Mouse (Mus musculus) left cerebral cortex, adult 2 months (tissue): ENCODE measurements around the gene Ddx19b. TPM values are rescaled to one million over a fixed set of nuclear protein-coding genes. Genes with fewer than 3 reads are reported as not detected.
"Not testable (repeated sequence)": the region's sequence is repeated elsewhere in the genome, so short reads cannot be mapped to it uniquely, and the experiment has no call there.

Experiments
- DNase-seq, 2 experiments: peaks; one replicate each; pipeline ENCODE4 v3.0.0; 2021 to 2022; ENCODE audit warnings: low spot score in 2 of 2, mixed read lengths in 1 of 2; ENCODE audit errors: extremely low spot score in 1 of 2
- H3K27ac ChIP-seq: fragments of 200-600 bp; 2 replicates; pipeline ENCODE4 v1.8.1; 2022
- H3K4me3 ChIP-seq: fragments of 200-600 bp; 2 replicates; pipeline ENCODE4 v1.8.1; 2022
- CTCF ChIP-seq: fragments of 200-600 bp; IDR thresholded peaks from 2 replicates; pipeline ENCODE4 v1.8.1; 2022; ENCODE audit warnings: antibody characterized with exemption, mild to moderate bottlenecking, moderate library complexity
- intact Hi-C: fragments of 180-260 bp; cut with DNase I; formaldehyde crosslinking; loops from one replicate; pipeline ENCODE4 v1.15.1; 2025
- total RNA-seq, 2 experiments: library from RNA; stranded (reverse); gene quantifications; 2 replicates each; pipeline ENCODE4 v1.2.3; 2021

Gene Ddx19b
- total RNA-seq, 2 experiments from 2014 or later: 21.3 to 22.5 TPM

- Histone ChIP-seq H3K4me3 (no peak overlapping the region), H3K27ac (no peak overlapping the region)
- intact Hi-C loops: no loop called here
- DNase-seq: no peak
- no peak for TF ChIP-seq CTCF
Measured at GRCm38 (mm10) chr8:110987805-110988744, 43.5 kb downstream of the Ddx19b start.

- no peak for DNase-seq
- no peak for TF ChIP-seq CTCF
- Histone ChIP-seq H3K4me3 (no peak overlapping the region), H3K27ac (no peak overlapping the region)
- intact Hi-C loops: loop anchor here (5.0 kb wide), 1 partner anchor 119 kb away; no protein-coding TSS in a partner anchor
Measured at GRCm38 (mm10) chr8:110981304-110981703, 50.2 kb downstream of the Ddx19b start.

- DNase-seq, H3K4me3 ChIP-seq, intact Hi-C loops, H3K27ac ChIP-seq: not testable (repeated sequence)
Measured at GRCm38 (mm10) chr8:110977987-110978386, 53.6 kb downstream of the Ddx19b start.

GRCm38 (mm10) chr8:110976532-110976931 lies 55.0 kb downstream of the Ddx19b start:
- H3K4me3 ChIP-seq, intact Hi-C loops, DNase-seq, H3K27ac ChIP-seq: not testable (repeated sequence)

GRCm38 (mm10) chr8:110969910-110970770 lies 61.4 kb downstream of the Ddx19b start:
- Histone ChIP-seq H3K4me3 (peak overlapping the region; percentile 68), H3K27ac (peak overlapping the region; percentile 83)
- no peak for TF ChIP-seq CTCF
- intact Hi-C loops: loop anchor here (5.0 kb wide), 2 partner anchors 48 to 58 kb away; no protein-coding TSS in a partner anchor
- DNase-seq: peak; percentile 86 to 92

- H3K27ac ChIP-seq: no peak overlapping the region
- intact Hi-C loops: loop anchor here (5.0 kb wide), 1 partner anchor 45 kb away; no protein-coding TSS in a partner anchor
Measured at GRCm38 (mm10) chr8:110967326-110967725, 64.2 kb downstream of the Ddx19b start.

GRCm38 (mm10) chr8:110966586-110966985 lies 65.0 kb downstream of the Ddx19b start:
- intact Hi-C loops: loop anchor here (5.0 kb wide), 1 partner anchor 44 kb away; no protein-coding TSS in a partner anchor
- TF ChIP-seq CTCF: no peak
- Histone ChIP-seq H3K4me3 (no peak overlapping the region), H3K27ac (peak overlapping the region; percentile 85; the same call in 1 of the 2 replicates)
- DNase-seq: no peak

More at GRCm38 (mm10) chr8:110967326-110967725, 64.2 kb downstream of the Ddx19b start:
- no peak overlapping the region for H3K4me3 ChIP-seq
- DNase-seq: no peak
- no peak for TF ChIP-seq CTCF

- peak; percentile 18 for TF ChIP-seq CTCF
- H3K27ac ChIP-seq: peak overlapping the region; percentile 85
- intact Hi-C loops: loop anchor here (5.0 kb wide), 1 partner anchor 43 kb away; no protein-coding TSS in a partner anchor
- H3K4me3 ChIP-seq: no peak overlapping the region
- peak; percentile 50 to 59 for DNase-seq
Measured at GRCm38 (mm10) chr8:110965594-110965993, 66.0 kb downstream of the Ddx19b start.

- no peak overlapping the region for H3K4me3 ChIP-seq
- DNase-seq: no peak
- intact Hi-C loops: loop anchor here (5.0 kb wide), 1 partner anchor 42 kb away; no protein-coding TSS in a partner anchor
- TF ChIP-seq CTCF: no peak
- peak overlapping the region; percentile 85 for H3K27ac ChIP-seq
Measured at GRCm38 (mm10) chr8:110964666-110965065, 66.9 kb downstream of the Ddx19b start.

- intact Hi-C loops: no loop called here
- no peak overlapping the region for H3K27ac ChIP-seq
- H3K4me3 ChIP-seq: no peak overlapping the region
- TF ChIP-seq CTCF: no peak
- DNase-seq: no peak
Measured at GRCm38 (mm10) chr8:110963051-110963450, 68.5 kb downstream of the Ddx19b start.

GRCm38 (mm10) chr8:110959906-110960305 lies 71.6 kb downstream of the Ddx19b start:
- Histone ChIP-seq H3K27ac (no peak overlapping the region), H3K4me3 (no peak overlapping the region)
- no peak for TF ChIP-seq CTCF
- intact Hi-C loops: no loop called here
- no peak for DNase-seq
